Mouse (Mus musculus) monocyte, adult 5-6 weeks (primary cell): ENCODE measurements around the gene Chil3. TPM values are rescaled to one million over a fixed set of nuclear protein-coding genes. Genes with fewer than 3 reads are reported as not detected.

Experiments used
- total RNA-seq: library from RNA; stranded (forward); fragments of 200-1000, 200-491, 200-594 nt; gene quantifications from 3 replicates; pipeline ENCODE4 v1.2.3, GENCODE M21; 2017

Chil3 gene
- total RNA-seq, 1 experiment from 2014 or later, result 46.6 TPM

Other genes with a start within 250 kb of the Chil3 start
- gene I830077J02Rik, start 234.9 kb downstream of the Chil3 start, total RNA-seq, result 39.0 to 51.7 TPM (median 50.2 TPM) in 3 replicates
- 10.7 to 20.3 TPM (median 12.9 TPM) in 3 replicates for gene Wdr77, start 208.2 kb downstream of the Chil3 start, total RNA-seq
- gene Atp5f1, start 207.5 kb downstream of the Chil3 start, total RNA-seq, result 316 to 456 TPM (median 356 TPM) in 3 replicates
- gene Ovgp1, start 193.9 kb downstream of the Chil3 start, total RNA-seq, result 0.95 to 3.8 TPM (median 2.4 TPM) in 3 replicates
- gene Pifo, start 152.9 kb downstream of the Chil3 start, total RNA-seq, result not detected in 3 replicates
- gene Chil5, start 134.8 kb downstream of the Chil3 start, total RNA-seq, result 1.1 to 4.9 TPM in 2 of 3 replicates, not detected in the other
- gene Chia1, start 54.3 kb downstream of the Chil3 start, total RNA-seq, result not detected in 3 replicates
- not detected in 3 replicates for gene Chil4, start 51.9 kb upstream of the Chil3 start, total RNA-seq
- not detected in 3 replicates for gene Chil6, start 238.6 kb upstream of the Chil3 start, total RNA-seq